Mouse (Mus musculus) C2C12 (cell line): ENCODE results near the gene Frmd4a. TPM values are rescaled to one million over a fixed set of nuclear protein-coding genes. Genes with fewer than 3 reads are reported as not detected.

Experiments used
- H3K27me3 ChIP-seq: one replicate; pipeline ENCODE4 v1.6.1; 2011; ENCODE audit not compliant: control insufficient read depth, insufficient read depth, insufficient read length
- H3K36me3 ChIP-seq: one replicate; pipeline ENCODE4 v1.6.1; 2011; ENCODE audit not compliant: control insufficient read depth, insufficient read depth
- H3K4me3 ChIP-seq: one replicate; pipeline ENCODE4 v1.5.1; 2011; ENCODE audit warnings: mild to moderate bottlenecking, control low read depth; ENCODE audit not compliant: poor library complexity, insufficient read depth, severe bottlenecking
- H3K79me2 ChIP-seq: one replicate; pipeline ENCODE4 v1.6.1; 2011; ENCODE audit not compliant: control insufficient read depth, insufficient read depth
- H3K79me3 ChIP-seq: one replicate; pipeline ENCODE4 v1.6.1; 2011; ENCODE audit warnings: low read depth, control low read depth
- H3ac ChIP-seq: one replicate; pipeline ENCODE3; 2011; ENCODE audit warnings: low read depth; ENCODE audit not compliant: control insufficient read depth, insufficient read length
- CEBPB ChIP-seq: IDR thresholded peaks from one replicate; pipeline ENCODE4 v1.6.1; 2011; ENCODE audit warnings: low read depth, mild to moderate bottlenecking, control low read depth, moderate library complexity
- CTCF ChIP-seq: IDR thresholded peaks from one replicate; pipeline ENCODE4 v1.5.1; 2011; ENCODE audit not compliant: control insufficient read depth, insufficient read depth, insufficient read length
- FOSL1 ChIP-seq: IDR thresholded peaks from one replicate; pipeline ENCODE4 v1.8.0; 2011; ENCODE audit warnings: mild to moderate bottlenecking, low read length; ENCODE audit not compliant: poor library complexity, insufficient read depth, severe bottlenecking
- MAX ChIP-seq: IDR thresholded peaks from one replicate; pipeline ENCODE4 v1.6.1; 2011; ENCODE audit warnings: mild to moderate bottlenecking, control low read depth
- MYOD1 ChIP-seq: IDR thresholded peaks from one replicate; pipeline ENCODE4 v1.6.1; 2011; ENCODE audit warnings: low read depth; ENCODE audit not compliant: control insufficient read depth, insufficient read length
- MYOG ChIP-seq: IDR thresholded peaks from one replicate; pipeline ENCODE4 v1.6.1; 2011; ENCODE audit not compliant: control insufficient read depth, insufficient read length; ENCODE audit errors: extremely low read depth
- USF1 ChIP-seq: IDR thresholded peaks from one replicate; pipeline ENCODE4 v1.6.1; 2011; ENCODE audit warnings: low read depth, mild to moderate bottlenecking, control low read depth, moderate library complexity
- polyA plus RNA-seq: library from polyadenylated mRNA; unstranded; fragments of >200 nt; fragmentation: generic; extraction: Trizol; gene quantifications from one replicate; pipeline ENCODE4 v1.2.1, GENCODE M21; 2012; ENCODE audit warnings: missing spikeins

Frmd4a gene
- polyA plus RNA-seq, 1 experiment: 32.7 TPM

GRCm38 (mm10) chr2:4170189-4170588 lies 152.7 kb downstream of the Frmd4a start:
- H3ac ChIP-seq: no peak overlapping the region
- TF ChIP-seq MYOD1: no peak
- H3K27me3 ChIP-seq: peaks cover 36% of the 10 kb centered on the region
- H3K79me3 ChIP-seq: no peaks in the 10 kb centered on the region
- no peaks in the 10 kb centered on the region for H3K36me3 ChIP-seq
- H3K79me2 ChIP-seq: no peaks in the 10 kb centered on the region
- no peak overlapping the region for H3K4me3 ChIP-seq

- TF ChIP-seq CTCF: no peak
- no peak for TF ChIP-seq USF1
- TF ChIP-seq MYOD1: no peak
- TF ChIP-seq MAX: no peak
- no peak for TF ChIP-seq CEBPB
- no peak for TF ChIP-seq FOSL1
- TF ChIP-seq MYOG: no peak
- Histone ChIP-seq H3K79me2 (no peaks in the 10 kb centered on the region), H3K36me3 (no peaks in the 10 kb centered on the region), H3K27me3 (peaks cover 11% of the 10 kb centered on the region), H3K79me3 (no peaks in the 10 kb centered on the region), H3ac (no peak overlapping the region), H3K4me3 (no peak overlapping the region)
Measured at GRCm38 (mm10) chr2:4184991-4185390, 167.5 kb downstream of the Frmd4a start.

GRCm38 (mm10) chr2:4187521-4187920 lies 170.0 kb downstream of the Frmd4a start:
- Histone ChIP-seq H3K79me3 (no peaks in the 10 kb centered on the region), H3K79me2 (no peaks in the 10 kb centered on the region), H3K27me3 (peaks cover 16% of the 10 kb centered on the region), H3K4me3 (no peak overlapping the region), H3ac (no peak overlapping the region), H3K36me3 (no peaks in the 10 kb centered on the region)
- no peak for TF ChIP-seq MAX
- TF ChIP-seq CEBPB: no peak
- no peak for TF ChIP-seq MYOD1
- no peak for TF ChIP-seq CTCF
- no peak for TF ChIP-seq USF1
- TF ChIP-seq MYOG: no peak
- no peak for TF ChIP-seq FOSL1

GRCm38 (mm10) chr2:4188303-4188702 lies 170.8 kb downstream of the Frmd4a start:
- no peaks in the 10 kb centered on the region for H3K36me3 ChIP-seq
- no peak overlapping the region for H3ac ChIP-seq
- H3K4me3 ChIP-seq: no peak overlapping the region
- peaks cover 16% of the 10 kb centered on the region for H3K27me3 ChIP-seq
- no peaks in the 10 kb centered on the region for H3K79me2 ChIP-seq
- H3K79me3 ChIP-seq: no peaks in the 10 kb centered on the region
- TF ChIP-seq CTCF: no peak
- TF ChIP-seq CEBPB: no peak

GRCm38 (mm10) chr2:4190345-4190744 lies 172.8 kb downstream of the Frmd4a start:
- H3K79me2 ChIP-seq: no peaks in the 10 kb centered on the region
- H3K79me3 ChIP-seq: no peaks in the 10 kb centered on the region
- H3K27me3 ChIP-seq: peaks cover 12% of the 10 kb centered on the region
- H3ac ChIP-seq: no peak overlapping the region
- no peak overlapping the region for H3K4me3 ChIP-seq
- TF ChIP-seq CEBPB: no peak
- TF ChIP-seq MAX: no peak
- no peak for TF ChIP-seq MYOG
- no peak for TF ChIP-seq FOSL1
- no peak for TF ChIP-seq MYOD1
- TF ChIP-seq USF1: no peak
- TF ChIP-seq CTCF: no peak
- H3K36me3 ChIP-seq: no peaks in the 10 kb centered on the region

- no peak for TF ChIP-seq MYOD1
- no peak for TF ChIP-seq MAX
- no peak for TF ChIP-seq USF1
- TF ChIP-seq CEBPB: no peak
- no peak for TF ChIP-seq MYOG
- no peak for TF ChIP-seq CTCF
- TF ChIP-seq FOSL1: no peak
- no peaks in the 10 kb centered on the region for H3K36me3 ChIP-seq
- no peak overlapping the region for H3ac ChIP-seq
- H3K27me3 ChIP-seq: peaks cover 15% of the 10 kb centered on the region
- H3K79me2 ChIP-seq: no peaks in the 10 kb centered on the region
- no peak overlapping the region for H3K4me3 ChIP-seq
- no peaks in the 10 kb centered on the region for H3K79me3 ChIP-seq
Measured at GRCm38 (mm10) chr2:4190995-4191394, 173.5 kb downstream of the Frmd4a start.

- TF ChIP-seq MYOG (no peak), MYOD1 (no peak), CEBPB (no peak), CTCF (no peak), FOSL1 (no peak), USF1 (no peak), MAX (no peak)
- H3K79me3 ChIP-seq: no peaks in the 10 kb centered on the region
- no peaks in the 10 kb centered on the region for H3K79me2 ChIP-seq
- no peak overlapping the region for H3K4me3 ChIP-seq
- H3K36me3 ChIP-seq: no peaks in the 10 kb centered on the region
- no peak overlapping the region for H3ac ChIP-seq
- peaks cover 15% of the 10 kb centered on the region for H3K27me3 ChIP-seq
Measured at GRCm38 (mm10) chr2:4193206-4193605, 175.7 kb downstream of the Frmd4a start.
